Mouse (Mus musculus) common myeloid progenitor, adult 5-6 weeks (primary cell): ENCODE data around the gene Il22ra2. TPM values are rescaled to one million over a fixed set of nuclear protein-coding genes. Genes with fewer than 3 reads are reported as not detected.
A peak's percentile ranks its signal among the peaks of the same experiment; 100 is the strongest.

Experiments
- ATAC-seq: replicated peaks from 2 replicates; pipeline ENCODE4 v1.8.0; 2016; ENCODE audit warnings: low read depth, mild to moderate bottlenecking, moderate TSS enrichment, inconsistent platforms; ENCODE audit not compliant: poor library complexity, severe bottlenecking
- total RNA-seq: library from RNA; stranded (forward); fragments of 200-1000, 187-1606 nt; gene quantifications from 2 replicates; pipeline ENCODE4 v1.2.3, GENCODE M21; 2017

Il22ra2 gene
- 0.34 and 2.3 TPM in 2 replicates for total RNA-seq

DNA sequence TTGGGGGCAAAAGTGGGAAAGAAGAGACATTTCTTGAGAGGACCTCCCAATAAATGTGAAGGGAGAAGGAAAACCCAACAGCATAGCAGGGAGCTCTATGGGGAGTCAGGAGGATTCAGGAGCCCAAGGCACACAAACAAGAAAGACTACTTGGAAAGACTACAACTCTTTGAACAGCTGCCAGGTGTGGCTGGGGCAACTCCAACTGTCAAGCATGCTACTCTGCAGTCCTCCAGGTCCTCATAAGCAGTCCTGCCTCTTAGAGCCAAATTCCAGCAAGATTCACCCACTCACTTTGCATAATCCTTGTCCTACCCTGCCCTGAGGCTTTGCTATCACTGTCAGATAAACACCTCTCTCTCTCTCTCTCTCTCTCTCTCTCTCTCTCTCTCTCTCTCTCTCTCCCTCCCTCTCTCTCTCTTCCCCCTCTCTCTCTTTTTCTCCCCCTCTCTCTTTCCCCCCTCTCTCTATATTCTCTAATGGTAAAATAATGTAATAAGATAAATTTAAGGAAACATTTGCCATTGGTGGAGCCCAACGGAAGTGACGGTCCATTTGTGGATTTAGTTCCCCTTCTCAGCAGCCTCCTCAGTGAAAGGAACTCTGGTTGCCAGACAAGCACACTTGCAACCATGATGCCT lies at the start of gene Il22ra2:
Gene Il22ra2 (plus strand): TSS at position 591 of the 641 bp plus-strand sequence.
- ATAC-seq: no peak

DNA sequence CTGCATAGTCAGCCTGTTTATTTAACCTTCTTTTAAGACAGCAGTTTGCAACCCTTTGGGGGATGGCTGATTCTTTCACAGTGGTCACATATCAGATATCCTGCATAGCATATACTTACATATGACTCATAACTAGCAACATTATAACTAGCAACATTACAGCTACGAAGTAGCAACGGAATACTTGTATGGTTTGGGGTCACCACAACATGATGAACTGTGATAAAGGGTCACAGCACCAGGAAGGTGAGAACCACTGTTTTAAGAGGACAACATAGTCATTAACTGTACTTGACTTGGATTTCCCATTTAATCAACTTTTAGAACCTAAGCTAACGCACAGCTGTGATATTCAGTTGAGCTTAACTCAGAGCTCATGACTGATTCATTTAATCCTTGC lies 44.2 kb upstream of the Il22ra2 start:
- no peak for ATAC-seq

DNA sequence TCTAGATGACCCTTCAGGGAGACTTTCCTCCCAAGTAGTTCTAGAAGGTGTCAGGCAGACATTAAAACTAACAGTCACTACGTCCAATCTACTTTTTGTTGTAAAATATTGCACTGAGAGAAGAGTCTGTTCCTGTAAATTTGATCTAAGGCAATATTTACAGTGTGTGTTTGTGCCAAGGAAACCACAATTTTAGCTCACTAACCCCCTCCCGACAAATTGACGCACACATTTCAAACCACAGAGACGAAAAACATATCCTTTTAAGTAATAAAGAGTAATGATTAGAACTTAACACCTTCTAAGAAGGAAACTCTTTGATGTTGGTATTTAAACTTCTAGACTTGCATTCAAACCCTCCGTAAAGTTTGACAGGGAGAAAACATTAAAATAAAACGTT lies 43.8 kb upstream of the Il22ra2 start:
- ATAC-seq: 0 out of 2 replicates have a peak, but pooled peaks have one; percentile 20

DNA sequence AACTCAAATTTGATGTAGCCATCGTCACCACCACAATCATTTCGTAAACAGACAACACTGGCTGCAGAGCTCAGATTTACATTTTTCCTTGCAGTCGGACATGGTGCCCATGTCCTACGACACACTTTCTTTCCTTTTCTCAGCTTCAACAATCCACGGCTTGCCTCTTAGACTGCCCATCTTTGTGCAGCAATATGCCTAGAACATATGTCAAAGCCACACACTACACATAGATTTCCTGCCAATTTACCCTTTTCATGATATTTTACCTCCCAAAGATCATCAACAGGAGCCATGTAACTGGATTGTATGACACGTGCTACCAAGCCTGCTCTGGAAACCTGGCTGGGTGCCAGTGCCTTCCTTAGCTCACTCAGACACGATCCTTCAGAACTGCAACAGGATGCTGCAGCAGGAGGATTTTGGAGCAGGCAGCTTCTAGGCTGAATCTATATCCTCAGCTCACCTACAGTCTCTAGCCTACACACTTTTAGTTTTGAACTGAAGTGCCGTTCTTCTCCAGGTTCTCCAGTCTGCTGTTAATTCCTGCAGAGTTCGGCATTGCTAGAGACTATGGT lies 43.3 kb upstream of the Il22ra2 start:
- no peak for ATAC-seq

DNA sequence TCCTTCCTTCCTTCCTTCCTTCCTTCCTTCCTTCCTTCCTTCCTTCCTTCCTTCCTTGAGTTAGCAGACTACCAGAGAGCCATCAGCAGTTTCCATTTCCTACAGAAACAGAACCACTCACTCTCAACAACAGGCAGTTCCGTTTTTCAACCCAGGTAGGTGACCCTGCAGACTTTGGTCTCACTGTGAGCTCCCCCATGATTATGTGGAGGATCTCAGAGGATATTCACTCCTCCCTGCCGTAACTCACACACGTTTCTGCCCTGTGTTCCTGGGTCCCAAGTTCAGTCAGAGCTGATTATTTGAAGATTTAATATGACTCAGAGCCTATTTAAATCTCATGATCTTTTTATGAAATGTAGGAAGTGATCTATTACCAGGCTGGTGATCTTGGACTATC lies 41.1 kb upstream of the Il22ra2 start:
- no peak for ATAC-seq

DNA sequence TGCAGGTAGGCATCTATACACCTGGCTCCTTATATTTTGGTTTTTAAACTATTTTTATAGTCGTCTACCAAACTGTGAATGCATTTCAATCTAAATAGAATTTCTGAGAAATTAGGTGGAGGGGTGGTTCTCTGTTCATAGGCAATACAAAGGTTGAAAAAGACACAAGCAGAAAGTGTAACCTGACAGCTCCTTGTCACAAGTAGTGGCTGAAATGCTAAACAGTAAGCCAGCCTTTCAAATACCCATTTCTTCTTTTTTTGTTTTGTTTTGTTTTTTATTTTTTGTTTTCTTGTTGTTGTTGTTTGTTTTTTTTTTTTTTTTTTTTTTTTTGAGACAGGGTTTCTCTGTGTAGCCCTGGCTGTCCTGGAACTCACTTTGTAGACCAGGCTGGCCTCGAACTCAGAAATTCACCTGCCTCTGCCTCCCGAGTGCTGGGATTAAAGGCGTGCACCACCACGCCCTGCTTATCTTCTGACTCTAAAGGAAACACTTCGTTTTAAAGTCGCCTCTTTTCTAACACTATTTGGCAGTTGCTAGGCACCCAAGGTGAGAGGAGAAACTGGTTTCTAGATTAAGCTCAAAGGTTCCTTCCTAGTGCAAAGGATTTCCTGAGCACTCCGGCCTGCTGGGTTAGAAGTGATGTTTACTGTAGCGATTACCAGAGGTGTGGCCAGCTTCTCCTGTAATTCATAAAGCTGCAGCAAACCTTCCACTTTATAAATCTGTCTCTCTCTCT lies 39.8 kb upstream of the Il22ra2 start:
- peak; percentile 24; the same call in 1 of the 2 replicates for ATAC-seq

DNA sequence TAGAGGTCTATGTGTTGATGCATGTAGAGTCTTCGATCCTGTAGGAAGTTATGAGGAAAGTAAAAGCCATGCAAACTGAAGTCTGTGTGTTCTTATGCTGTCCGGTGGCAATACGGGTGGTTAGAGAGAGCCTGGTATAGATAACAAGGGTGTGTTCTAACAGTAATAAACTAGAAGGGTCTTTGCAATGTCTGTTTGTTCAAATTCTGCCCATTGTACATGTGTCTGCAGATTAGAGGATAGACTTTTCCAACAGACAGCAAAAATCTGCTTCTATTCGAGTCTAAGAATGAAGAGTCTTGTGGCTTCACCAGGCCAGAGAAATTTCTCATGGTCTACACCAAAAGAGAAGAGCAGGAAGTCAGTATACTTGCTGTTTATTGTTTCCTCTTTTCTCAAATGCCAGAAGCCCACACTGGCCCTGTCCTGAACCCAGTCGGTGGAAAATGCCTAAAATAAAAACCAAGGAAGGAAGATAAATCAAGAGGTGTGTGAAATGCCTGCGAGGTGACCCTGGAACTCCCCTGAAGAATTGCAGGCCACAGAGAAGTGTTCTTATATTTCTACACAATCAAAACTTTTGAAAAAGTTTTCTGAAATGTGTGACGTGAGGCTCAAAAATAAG lies 38.9 kb upstream of the Il22ra2 start:
- ATAC-seq: no peak

DNA sequence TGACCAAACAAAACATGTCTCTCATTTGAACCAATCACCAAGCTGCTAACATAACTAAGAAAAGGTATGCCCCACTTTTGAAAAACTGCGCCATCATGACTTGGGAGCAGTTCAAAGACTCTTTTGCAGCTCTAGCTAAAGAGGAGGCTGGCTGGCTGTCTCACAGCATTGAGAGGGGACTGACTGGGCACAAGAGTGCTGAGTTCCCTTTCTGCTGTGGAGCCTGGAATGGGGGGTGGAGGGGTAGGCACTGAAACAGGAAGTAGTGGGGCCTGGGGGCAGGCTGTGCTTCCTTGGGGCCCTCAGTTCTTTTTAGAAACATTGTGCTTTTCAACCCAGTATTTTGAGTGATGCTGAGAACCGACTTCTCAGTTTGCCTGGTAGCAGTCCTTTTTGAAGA lies 37.7 kb upstream of the Il22ra2 start:
- peak; percentile 75 for ATAC-seq

DNA sequence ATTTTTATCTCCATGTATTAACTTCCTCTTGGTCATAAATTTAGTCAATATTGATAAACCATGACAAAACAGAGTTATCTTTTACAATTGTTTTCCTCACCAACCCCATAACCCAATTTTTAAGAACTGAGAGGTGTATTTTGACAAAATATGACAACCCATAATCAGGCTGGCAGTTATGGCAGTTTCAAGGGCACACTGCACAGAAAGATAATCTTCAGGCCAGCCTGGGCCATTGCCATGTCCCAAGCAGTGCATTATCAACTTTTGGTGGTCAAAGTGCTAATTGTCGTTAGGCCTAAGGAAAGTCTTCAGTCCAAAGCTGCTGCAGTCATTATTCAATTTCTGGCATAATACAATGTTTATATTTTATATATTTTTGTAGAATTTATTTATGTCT lies 37.0 kb upstream of the Il22ra2 start:
- ATAC-seq: no peak

DNA sequence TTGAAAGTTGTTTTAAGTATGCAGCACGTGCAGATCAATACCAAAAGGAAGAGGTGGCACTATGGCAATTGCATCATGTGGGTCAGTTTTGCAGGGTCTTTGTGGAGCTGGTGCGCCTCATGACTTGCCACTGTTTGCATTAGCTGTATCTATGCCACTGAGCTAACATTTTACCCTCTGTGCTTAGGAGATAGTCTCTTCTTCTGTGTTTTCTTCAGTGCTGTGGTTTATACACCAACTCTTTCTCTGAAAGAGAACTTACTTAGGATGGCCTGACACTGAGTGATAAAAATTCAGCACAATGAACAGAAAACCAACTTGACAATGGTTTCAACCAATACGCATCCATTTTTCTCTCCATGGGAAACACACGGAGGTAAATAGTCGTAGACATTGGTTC lies 35.9 kb upstream of the Il22ra2 start:
- ATAC-seq: peak; percentile 31

DNA sequence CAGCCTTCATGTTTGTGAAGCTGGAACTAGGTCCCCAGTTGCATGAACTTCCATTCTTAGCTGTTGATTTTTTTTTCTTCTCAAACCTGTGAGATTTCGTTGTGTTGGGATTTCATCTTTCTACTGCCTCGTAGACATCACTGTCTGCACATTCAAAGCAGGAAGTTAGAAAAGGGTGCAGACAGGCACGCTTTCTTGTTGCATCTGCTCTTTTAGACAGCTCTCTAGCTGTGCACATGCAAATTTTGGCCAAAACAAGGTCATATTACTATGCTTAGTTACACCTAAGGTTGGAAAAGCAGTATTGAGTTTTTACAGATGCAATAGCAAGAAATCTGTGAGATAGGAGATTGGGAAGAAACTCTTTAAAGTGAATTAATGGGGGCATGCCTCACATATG lies 34.5 kb upstream of the Il22ra2 start:
- no peak for ATAC-seq

DNA sequence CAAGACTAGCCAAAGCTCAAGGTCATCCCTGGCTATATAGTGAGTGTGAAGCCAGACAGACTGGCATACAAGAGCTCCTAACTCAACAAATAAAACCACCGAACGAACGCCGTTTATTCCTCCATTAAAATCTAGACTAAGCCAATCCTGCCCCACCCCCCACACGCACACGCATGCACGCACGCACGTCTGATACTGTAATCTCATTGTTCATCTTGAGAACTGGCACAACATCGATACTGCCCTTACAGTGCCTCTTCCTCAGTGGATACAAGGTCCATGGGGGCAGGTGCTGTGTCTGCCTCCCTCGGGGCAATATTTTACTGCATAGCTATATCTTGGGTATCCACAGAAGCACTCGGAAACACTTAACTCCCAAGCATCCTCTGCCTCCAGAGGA lies 32.2 kb upstream of the Il22ra2 start:
- no peak for ATAC-seq

DNA sequence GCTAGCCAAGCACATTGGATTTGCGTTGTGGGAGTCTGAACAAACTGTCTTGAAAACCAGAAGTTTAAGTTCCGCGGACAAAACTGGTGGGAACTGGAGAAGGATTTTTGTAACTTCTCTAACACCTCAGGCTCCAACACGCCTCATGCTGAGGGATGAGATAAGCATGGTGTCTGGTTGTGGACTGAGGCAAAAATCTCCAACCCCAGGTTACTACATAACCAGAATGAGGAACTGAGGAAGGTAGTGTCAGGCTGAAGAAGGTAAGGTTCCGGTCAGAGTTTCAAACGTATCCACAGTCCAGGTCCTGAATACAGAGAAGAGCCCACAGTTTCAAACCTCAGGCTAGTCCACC lies 30.5 kb upstream of the Il22ra2 start:
- peak; percentile 59 for ATAC-seq

DNA sequence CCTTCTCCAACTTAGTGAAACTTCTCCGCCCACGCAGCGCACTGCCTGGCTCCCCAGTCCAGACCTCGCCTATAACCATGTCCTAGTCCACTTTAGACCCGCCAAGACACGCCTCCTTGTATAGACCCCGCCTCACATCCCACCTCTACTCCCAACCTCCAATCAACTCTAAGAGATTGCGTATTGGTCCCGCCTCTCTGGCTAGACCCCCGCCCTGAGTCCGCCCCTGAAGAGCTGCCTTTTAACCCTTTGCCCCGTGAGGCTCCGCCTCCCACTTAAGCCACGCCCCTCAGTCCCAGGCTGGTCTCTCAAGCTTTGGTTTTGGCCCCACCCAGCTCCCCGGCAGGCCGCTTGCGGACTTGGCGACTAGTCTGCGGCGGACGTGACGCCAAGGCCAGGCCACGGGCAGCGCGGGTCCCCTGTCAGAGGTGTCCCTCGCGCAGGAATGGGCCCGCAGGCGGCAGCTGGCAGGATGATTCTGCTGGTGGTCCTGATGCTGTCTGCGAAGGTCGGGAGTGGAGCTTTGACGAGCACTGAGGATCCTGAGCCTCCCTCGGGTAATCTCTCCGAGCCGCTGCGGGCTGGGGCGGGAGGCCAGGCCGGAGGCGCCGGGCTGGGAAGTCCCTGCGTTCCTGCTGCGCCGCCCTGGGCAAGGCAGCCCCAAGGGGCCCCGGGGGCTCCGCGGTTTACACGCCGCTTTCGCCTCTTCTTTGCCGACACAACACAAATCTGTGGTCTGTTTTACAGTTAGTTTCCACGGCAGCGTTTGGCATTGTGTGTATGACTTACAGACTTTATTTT lies 30.0 kb upstream of the Il22ra2 start, which contains the start of gene Ifngr1:
Gene Ifngr1 (plus strand): TSS at position 309 of the 801 bp plus-strand sequence.
- peak; percentile 89 for ATAC-seq

DNA sequence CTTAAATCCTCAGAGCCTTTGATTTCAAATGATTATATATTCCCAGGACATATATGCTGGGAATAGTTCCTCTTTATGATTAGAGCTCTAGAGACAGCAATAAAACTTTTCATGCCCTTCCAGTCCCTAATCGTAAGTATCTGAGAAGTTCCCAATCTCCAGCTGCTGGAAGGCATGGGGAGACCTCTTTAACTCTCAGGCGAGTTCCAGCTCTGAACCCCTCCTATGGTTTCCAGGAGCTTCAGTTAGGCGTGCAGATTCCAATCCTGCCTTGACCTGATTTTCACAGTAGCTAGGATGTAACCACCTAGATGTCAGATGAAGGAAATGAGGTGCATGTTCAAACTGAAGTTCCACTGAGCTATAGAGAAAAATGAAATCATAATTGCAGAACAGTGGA lies 29.2 kb upstream of the Il22ra2 start:
- ATAC-seq: no peak

DNA sequence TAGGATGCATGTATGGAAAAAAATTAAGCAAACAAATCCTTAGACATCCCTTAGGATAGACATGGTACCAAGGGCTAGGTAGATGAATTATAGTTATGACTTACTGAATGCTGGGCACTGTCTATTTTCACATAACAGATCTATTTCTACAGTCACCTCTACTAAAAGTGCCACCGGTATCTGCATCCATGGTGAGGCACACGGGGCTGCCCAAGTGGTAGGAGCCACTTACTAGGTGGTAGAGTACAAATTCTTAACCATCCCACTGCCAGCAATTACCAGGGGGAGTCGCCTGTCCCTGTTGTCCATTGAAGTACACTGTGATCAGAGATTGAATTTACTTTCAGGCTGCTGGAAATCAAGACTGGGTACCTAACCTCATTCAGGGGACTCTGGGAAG lies 28.5 kb upstream of the Il22ra2 start:
- ATAC-seq: no peak

DNA sequence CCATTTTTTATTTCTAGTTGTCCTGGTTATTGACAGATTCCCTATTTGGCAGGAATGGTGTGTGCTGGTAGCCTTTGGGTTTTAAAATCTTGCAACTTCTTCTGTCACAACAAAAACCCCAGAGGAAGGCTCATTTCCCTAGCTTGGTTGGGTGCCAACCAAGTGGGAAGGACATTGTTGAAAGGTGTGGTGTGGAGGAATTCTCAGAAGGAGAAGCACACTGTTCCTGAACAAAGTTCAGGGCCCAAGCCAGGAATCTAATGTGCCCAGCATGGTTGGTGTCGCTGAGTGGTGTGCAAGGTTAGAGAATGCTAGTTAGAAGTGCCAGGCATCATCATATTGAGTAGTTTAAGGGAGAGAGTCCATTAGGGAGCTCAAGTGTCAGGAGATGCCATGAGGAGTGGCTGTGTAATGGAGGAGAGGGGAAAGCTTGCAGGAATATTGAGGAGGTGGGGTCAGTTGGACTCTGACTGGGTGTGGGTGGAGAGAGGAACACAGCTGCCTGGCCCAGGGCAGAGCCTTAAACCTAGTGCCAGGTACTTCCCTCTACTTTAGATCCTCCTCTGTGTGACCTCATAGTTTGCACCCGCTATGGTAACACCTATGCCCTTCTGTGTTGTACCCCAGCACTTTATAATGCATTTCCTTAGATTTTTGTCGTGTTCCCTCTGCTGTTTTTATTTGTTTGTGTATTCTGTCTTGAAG lies 27.4 kb upstream of the Il22ra2 start:
- ATAC-seq: no peak

DNA sequence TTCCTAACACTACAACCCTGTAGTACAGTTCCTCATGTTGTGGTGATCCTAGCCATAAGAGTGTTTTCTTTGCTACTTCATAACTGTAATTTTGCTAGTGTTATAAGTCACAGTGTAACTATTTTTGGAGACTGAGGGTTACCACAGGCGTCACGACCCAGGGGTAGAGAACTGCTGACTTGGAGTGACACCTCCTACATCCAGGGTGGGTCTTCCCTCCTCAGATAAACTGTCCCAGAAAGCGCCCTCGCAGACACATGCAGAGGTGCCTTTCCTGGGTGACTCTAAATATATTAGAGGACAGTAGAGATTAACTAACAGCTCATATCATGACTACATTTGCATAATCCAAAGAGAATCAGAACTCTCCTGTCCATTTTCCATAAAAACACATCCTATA lies 24.9 kb upstream of the Il22ra2 start:
- ATAC-seq: no peak

DNA sequence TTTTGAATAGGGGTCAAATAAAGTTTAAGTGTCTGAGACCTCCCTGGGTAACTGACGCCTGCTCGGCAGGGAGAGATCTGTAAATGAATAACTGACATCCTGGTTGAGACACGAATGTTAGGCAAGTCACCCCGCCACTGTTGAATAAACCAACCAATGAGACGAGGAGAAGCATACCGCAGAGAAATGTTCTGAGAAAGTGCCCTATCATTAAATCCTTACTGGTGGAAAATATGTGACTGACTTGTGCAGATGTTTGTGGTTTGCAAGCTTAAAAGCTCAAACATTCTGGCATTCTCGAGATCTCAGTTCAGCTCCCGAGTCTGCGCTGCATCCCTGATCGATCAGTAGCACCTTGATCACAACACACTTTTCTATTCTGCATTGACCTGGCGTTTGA lies 23.7 kb upstream of the Il22ra2 start:
- no peak for ATAC-seq
